ENCODE assay signal across 23 mouse cellular contexts in the genomic region with DNA sequence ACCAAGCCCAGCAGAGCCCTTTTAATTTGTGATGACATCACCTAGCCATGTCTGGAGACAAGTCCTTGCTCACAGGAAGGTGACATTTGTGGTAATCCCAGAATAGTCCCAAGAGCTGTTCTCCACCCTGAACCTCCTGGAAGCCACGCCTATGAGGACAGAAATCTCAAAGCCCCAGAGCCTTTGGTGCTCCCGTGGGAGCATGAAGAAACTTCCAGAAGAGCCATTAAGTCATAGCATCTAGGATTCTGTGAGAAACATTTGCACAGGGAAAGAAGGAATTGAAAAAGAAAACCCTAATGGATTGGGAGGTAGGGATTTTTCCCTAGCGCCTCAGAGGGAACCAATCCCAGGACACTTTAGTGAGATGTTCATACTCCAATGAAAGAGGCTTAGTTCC.
"Had no signal": no experiment of that assay in that cellular context is flagged by ENCODE, and none has a peak within 500 bp of the region (broad histone marks: within the 10 kb centered on the region; RNA-seq: fewer than 3 reads in every experiment).

No protein-coding gene starts in this region.

- H3K9me3 ChIP-seq: heart, embryonic 13.5 days; heart, embryonic 15.5 days; hindbrain, embryonic 13.5 days; hindbrain, embryonic 15.5 days; kidney, embryonic 15.5 days; limb, embryonic 10.5 days; limb, embryonic 12.5 days; liver, embryonic 13.5 days; liver, embryonic 15.5 days had no signal

- ATAC-seq: forebrain, postnatal 0 days; hindbrain, postnatal 0 days; intestine, embryonic 16.5 days; liver, postnatal 0 days had no signal

- H3K36me3 ChIP-seq: heart, embryonic 13.5 days; heart, embryonic 15.5 days; hindbrain, embryonic 13.5 days; hindbrain, embryonic 15.5 days; kidney, embryonic 15.5 days; limb, embryonic 10.5 days; limb, embryonic 12.5 days; liver, embryonic 13.5 days; liver, embryonic 15.5 days had no signal

- H3K27me3 ChIP-seq: heart, embryonic 13.5 days; heart, embryonic 15.5 days; hindbrain, embryonic 13.5 days; hindbrain, embryonic 15.5 days; kidney, embryonic 15.5 days; liver, embryonic 13.5 days; liver, embryonic 15.5 days had no signal

- H3K4me3 ChIP-seq: heart, embryonic 13.5 days; heart, embryonic 15.5 days; hindbrain, embryonic 13.5 days; hindbrain, embryonic 15.5 days; kidney, embryonic 15.5 days; layer of hippocampus, adult 2 months; left cerebral cortex, adult 2 months; limb, embryonic 10.5 days; limb, embryonic 12.5 days; liver, embryonic 13.5 days; liver, embryonic 15.5 days had no signal

- H3K9ac ChIP-seq: forebrain, postnatal 0 days; heart, embryonic 13.5 days; heart, embryonic 15.5 days; hindbrain, embryonic 13.5 days; hindbrain, embryonic 15.5 days; kidney, embryonic 15.5 days; limb, embryonic 12.5 days; liver, embryonic 13.5 days; liver, embryonic 15.5 days; liver, postnatal 0 days had no signal

- H3K27ac ChIP-seq: heart, embryonic 13.5 days; heart, embryonic 15.5 days; hindbrain, embryonic 13.5 days; hindbrain, embryonic 15.5 days; hindbrain, postnatal 0 days; kidney, embryonic 15.5 days; kidney, postnatal 0 days; layer of hippocampus, adult 2 months; left cerebral cortex, adult 2 months; limb, embryonic 10.5 days; limb, embryonic 12.5 days; liver, embryonic 13.5 days; liver, embryonic 15.5 days had no signal

- DNase-seq: forebrain, postnatal 0 days; gastrocnemius, postnatal 14 days; gastrocnemius, postnatal 36 days; kidney, adult 11 months; kidney, postnatal 14 days; kidney, postnatal 36 days; liver; liver, embryonic 13.5 days; liver, postnatal 0 days had no signal

- H3K4me2 ChIP-seq: heart, embryonic 13.5 days; heart, embryonic 15.5 days; hindbrain, embryonic 13.5 days; hindbrain, embryonic 15.5 days; kidney, embryonic 15.5 days; limb, embryonic 12.5 days; liver, embryonic 11.5 days; liver, embryonic 13.5 days; liver, embryonic 15.5 days had no signal
